Mouse (Mus musculus) hematopoietic stem cell, adult 5-6 weeks (primary cell): ENCODE results near the gene Frrs1. TPM values are rescaled to one million over a fixed set of nuclear protein-coding genes. Genes with fewer than 3 reads are reported as not detected.
A peak's percentile ranks its signal among the peaks of the same experiment; 100 is the strongest.

ENCODE experiments used
- ATAC-seq, 2 experiments: fragments of 125-278 bp in 1 of 2; replicated peaks in 1 of 2; 2 replicates each; pipeline ENCODE4 v1.8.0; 2016 to 2017; ENCODE audit warnings: inconsistent platforms in 2 of 2, mild to moderate bottlenecking in 2 of 2, moderate number of reproducible peaks in 2 of 2, low read depth in 1 of 2, moderate TSS enrichment in 1 of 2; ENCODE audit not compliant: low FRiP score in 2 of 2, poor library complexity in 2 of 2, severe bottlenecking in 2 of 2, insufficient read depth in 1 of 2, low TSS enrichment in 1 of 2
- total RNA-seq: library from RNA; stranded (forward); fragments of 172-1452, 232-1000 nt; gene quantifications from 2 replicates; pipeline ENCODE4 v1.2.3, GENCODE M21; 2017

The Frrs1 gene
- total RNA-seq, 1 experiment from 2014 or later = 22.6 TPM

- no peak for ATAC-seq
Observed at GRCm38 (mm10) chr3:116841311-116841710, 18.0 kb upstream of the Frrs1 start.

- peak; percentile 71 to 81; a peak in 2 of 4 replicates for ATAC-seq
Observed at GRCm38 (mm10) chr3:116844880-116845579, 14.2 kb upstream of the Frrs1 start.

DNA sequence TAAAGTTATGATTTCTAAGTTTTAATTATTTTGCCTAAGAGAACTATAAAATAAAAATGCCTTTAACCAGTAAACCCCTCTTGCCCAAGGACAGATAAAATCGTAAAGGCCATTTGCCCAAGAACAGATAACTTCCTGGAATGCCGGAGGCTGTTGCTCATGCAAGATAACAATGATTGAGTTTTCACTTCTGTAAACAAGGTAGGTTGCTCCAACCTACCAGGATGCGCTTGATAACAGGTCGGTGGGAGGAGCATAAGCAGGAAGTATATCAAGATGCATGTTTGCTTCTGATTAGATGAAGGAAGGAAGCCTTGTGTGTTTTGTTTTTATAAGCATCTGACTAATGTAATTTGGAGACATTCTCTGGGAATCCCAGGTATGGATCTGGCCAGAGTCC is 13.2 kb upstream of the Frrs1 start:
- ATAC-seq = no peak

GRCm38 (mm10) chr3:116848099-116848498 is 11.2 kb upstream of the Frrs1 start:
- no peak for ATAC-seq

- peak in 1 of 2 experiments; percentile 21; a peak in 1 of 4 replicates for ATAC-seq
Observed at GRCm38 (mm10) chr3:116848936-116849335, 10.3 kb upstream of the Frrs1 start.

DNA sequence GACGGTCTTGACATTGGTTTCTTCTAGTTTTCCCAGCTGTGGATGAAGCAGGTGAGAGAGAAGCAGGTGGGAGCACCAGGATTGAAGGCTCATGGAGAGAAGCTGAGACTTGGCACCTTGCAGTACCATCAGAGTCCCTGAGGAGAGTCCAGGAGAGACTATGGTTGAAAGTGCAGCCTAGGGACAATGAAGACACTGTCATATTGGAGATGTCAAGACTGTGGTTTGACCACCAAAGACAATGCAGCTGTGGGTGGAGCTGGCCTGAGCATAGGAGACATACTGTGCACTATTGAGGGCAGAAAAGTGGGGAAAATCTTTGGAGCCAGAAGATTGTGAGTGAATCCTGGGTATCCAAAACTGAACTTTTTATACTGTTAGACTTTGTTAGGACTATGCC is 8.9 kb upstream of the Frrs1 start:
- no peak for ATAC-seq

GRCm38 (mm10) chr3:116852421-116852820 is 6.8 kb upstream of the Frrs1 start:
- ATAC-seq = no peak

DNA sequence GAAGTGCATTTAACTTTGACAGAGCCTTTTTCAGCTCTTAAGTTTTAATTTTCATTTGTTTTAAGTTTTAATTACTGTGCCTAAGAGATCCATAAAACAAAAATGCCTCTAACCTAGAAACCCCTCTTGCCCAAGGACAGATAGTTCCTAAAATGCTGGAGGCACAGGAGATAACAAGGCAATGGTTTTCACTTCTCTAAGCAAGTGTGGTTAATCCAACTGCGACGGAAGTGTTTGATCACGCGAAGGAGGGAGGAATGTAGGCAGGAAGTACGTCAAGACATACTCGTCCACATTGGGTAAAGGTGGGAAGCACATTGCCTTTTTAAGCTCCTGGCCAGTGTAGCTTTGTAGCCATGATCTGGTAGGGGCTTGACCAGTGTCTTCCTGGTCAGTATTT is 1.7 kb upstream of the Frrs1 start:
- 0 out of 4 replicates have a peak, but pooled peaks of 1 of the 2 experiments have one; percentile 25 for ATAC-seq

GRCm38 (mm10) chr3:116859752-116860151 is 488 bp downstream of the Frrs1 start:
- ATAC-seq = no peak

DNA sequence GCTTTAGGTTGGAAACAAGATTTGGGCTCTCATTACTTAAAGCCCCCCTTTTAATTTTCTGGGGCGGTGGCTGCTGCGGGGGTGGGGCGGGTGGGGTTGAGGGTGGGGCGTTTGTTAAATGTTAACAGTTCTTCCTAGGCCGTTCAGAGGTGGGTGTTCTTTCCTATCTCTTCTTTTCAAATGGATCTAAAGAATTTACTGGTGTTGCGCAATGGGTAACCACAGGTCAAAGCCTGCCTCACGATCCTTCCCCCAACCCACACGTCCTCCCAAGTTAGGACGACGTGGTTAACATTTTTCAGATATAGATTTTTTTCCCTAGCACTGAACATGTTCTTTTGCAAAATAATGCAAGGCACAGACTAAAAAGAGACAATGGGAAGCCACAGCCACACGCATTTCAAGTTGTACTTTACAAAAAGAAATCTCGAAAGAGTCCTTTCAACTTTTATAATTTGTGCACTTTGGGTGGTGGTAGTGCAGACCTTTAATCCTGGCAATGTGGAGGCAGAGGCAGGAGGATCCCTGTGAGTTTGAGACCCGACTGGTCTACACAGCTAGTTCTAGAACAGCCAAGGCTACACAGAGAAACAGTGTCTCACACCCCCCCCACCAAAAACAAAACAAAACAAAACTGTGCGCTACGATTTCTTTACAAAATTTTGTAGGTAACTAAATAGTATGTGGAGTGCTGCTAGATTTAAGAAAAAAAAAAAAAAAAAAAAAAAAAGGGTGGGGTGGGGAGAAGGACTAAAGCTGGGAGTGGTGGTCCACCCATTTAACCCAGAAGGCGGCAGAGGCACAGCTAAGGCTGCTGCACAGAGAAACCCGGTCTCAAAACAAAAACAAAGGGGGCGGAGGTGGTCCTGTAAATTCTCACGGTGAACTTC is 1.3 kb downstream of the Frrs1 start:
- ATAC-seq = peak in 1 of 2 experiments; percentile 13; a peak in 1 of 4 replicates

GRCm38 (mm10) chr3:116861223-116861539 is 1.9 kb downstream of the Frrs1 start:
- peak in 1 of 2 experiments; percentile 9; a peak in 1 of 4 replicates for ATAC-seq

GRCm38 (mm10) chr3:116861540-116862067 is 2.3 kb downstream of the Frrs1 start:
- peak; percentile 72 to 73 for ATAC-seq

GRCm38 (mm10) chr3:116862621-116863020 is 3.4 kb downstream of the Frrs1 start:
- no peak for ATAC-seq

DNA sequence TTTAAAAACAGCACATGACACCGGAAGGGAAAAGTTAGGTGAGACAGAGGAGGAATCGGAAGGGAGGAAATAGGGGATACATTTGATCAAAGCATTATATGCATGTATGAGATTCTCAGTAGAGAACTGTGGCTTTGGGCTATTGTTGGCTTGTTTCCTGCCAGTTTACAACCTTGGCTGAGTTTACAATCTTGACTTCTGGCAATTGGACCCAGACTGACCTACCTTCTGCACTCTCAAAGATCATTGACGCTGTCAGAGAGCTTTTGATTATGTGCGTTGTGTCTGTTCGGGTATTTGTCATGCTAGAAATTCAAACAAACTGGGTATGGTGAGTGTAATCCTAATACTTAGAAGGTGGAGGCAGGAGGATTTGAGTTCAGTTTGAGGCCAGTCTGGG is 5.2 kb downstream of the Frrs1 start:
- no peak for ATAC-seq

DNA sequence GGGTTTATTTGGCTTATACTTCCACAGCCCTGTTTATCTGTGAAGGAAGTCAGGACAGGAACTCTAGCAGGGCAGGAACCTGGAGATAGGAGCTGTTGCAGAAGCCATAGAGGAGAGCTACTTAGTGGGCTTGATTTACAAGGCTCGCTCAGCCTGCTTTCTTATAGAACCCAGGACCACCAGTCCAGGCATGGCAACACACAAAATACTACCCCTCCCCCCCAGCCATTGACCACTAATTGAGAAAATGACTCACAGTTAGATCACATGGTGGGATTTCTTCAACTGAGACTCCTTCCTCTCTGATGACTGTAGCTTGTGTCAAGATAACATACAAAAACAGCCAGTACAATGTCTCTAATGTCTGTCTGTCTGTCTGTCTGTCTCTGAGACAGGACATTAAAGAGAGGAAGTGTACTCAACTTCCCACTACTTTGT is 6.0 kb downstream of the Frrs1 start:
- peak; percentile 19 to 44; a peak in 2 of 4 replicates for ATAC-seq

- no peak for ATAC-seq
Observed at GRCm38 (mm10) chr3:116870372-116870771, 11.1 kb downstream of the Frrs1 start.

DNA sequence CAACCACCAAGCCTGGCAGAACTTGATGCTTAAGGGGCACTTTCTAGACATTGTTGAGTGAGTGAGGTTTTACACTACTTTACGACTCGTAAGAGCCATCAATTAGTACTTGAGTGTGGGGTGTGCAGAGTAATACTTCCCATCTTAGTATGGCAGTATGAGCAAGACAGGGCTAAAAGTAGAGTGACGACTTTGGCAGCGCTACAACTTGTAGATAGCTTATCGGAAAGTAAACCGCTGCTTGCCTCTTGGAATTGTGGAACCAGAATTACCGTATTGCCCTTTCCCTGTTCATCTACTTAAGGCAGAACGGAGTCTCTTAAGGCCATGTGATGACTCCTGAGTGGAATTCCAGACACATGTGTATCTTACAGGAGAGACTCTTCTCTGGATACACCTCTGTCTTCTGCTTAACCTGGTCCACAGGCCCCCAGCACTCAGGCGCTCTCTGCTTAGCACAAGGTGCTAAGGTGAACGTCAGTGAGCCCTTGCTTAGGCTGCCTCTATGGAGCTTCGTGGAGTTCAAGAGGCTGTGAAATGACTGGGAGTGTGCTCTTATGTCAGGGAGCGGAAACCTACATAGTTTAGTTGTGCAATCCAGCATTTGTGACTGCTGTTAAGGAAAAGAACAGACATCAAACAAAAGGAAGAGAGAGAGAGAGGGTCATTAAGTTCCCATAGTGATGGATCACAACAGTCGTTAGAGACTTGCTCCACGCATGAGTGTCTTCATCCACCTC is 23.1 kb downstream of the Frrs1 start:
- ATAC-seq = no peak
